Mouse (Mus musculus): ENCODE measurements around the gene Ebf1.

Ebf1 gene

GRCm38 (mm10) chr11:44899965-44900364, 282.8 kb downstream of the Ebf1 start:
- no peak for DNase-seq (ENCODE audit: low spot score)

GRCm38 (mm10) chr11:44900496-44900895, 283.4 kb downstream of the Ebf1 start:
- no peak for DNase-seq (ENCODE audit: low spot score)

GRCm38 (mm10) chr11:44901715-44902114, 284.6 kb downstream of the Ebf1 start:
- no peak for DNase-seq (ENCODE audit: low spot score)

GRCm38 (mm10) chr11:44902165-44902564, 285.0 kb downstream of the Ebf1 start:
- DNase-seq (ENCODE audit: low spot score): no peak

- no peak for DNase-seq (ENCODE audit: low spot score)
These were observed 287.0 kb downstream of the Ebf1 start for GRCm38 (mm10) chr11:44904121-44904520.

- DNase-seq (ENCODE audit: low spot score): no peak
These were observed 289.3 kb downstream of the Ebf1 start for GRCm38 (mm10) chr11:44906456-44906855.

GRCm38 (mm10) chr11:44911765-44912164, 294.6 kb downstream of the Ebf1 start:
- no peak for DNase-seq (ENCODE audit: low spot score)

GRCm38 (mm10) chr11:44913806-44914205, 296.7 kb downstream of the Ebf1 start:
- DNase-seq (ENCODE audit: low spot score): no peak

- DNase-seq (ENCODE audit: low spot score): no peak
These were observed 299.9 kb downstream of the Ebf1 start for GRCm38 (mm10) chr11:44917059-44917458.

GRCm38 (mm10) chr11:44923138-44923537, 306.0 kb downstream of the Ebf1 start:
- DNase-seq (ENCODE audit: low spot score): no peak

GRCm38 (mm10) chr11:44923868-44924508, 306.9 kb downstream of the Ebf1 start:
- DNase-seq (ENCODE audit: low spot score): no peak

- no peak for DNase-seq (ENCODE audit: low spot score)
These were observed 307.8 kb downstream of the Ebf1 start for GRCm38 (mm10) chr11:44924896-44925295.

- no peak for DNase-seq (ENCODE audit: low spot score)
These were observed 308.8 kb downstream of the Ebf1 start for GRCm38 (mm10) chr11:44925806-44926525.

GRCm38 (mm10) chr11:44928403-44928802, 311.3 kb downstream of the Ebf1 start:
- no peak for DNase-seq (ENCODE audit: low spot score)

GRCm38 (mm10) chr11:44932942-44933483, 315.9 kb downstream of the Ebf1 start:
- no peak for DNase-seq (ENCODE audit: low spot score)

- no peak for DNase-seq (ENCODE audit: low spot score)
These were observed 326.7 kb downstream of the Ebf1 start for GRCm38 (mm10) chr11:44943781-44944180.

- no peak for DNase-seq (ENCODE audit: low spot score)
These were observed 327.3 kb downstream of the Ebf1 start for GRCm38 (mm10) chr11:44944401-44944800.

GRCm38 (mm10) chr11:44946618-44947017, 329.5 kb downstream of the Ebf1 start:
- no peak for DNase-seq (ENCODE audit: low spot score)

GRCm38 (mm10) chr11:44948541-44948940, 331.4 kb downstream of the Ebf1 start:
- DNase-seq (ENCODE audit: low spot score): no peak

GRCm38 (mm10) chr11:44949140-44949539, 332.0 kb downstream of the Ebf1 start:
- DNase-seq (ENCODE audit: low spot score): no peak

- no peak for DNase-seq (ENCODE audit: low spot score)
These were observed 333.2 kb downstream of the Ebf1 start for GRCm38 (mm10) chr11:44950319-44950718.

GRCm38 (mm10) chr11:44951506-44951905, 334.4 kb downstream of the Ebf1 start:
- DNase-seq (ENCODE audit: low spot score): no peak

GRCm38 (mm10) chr11:44953337-44953736, 336.2 kb downstream of the Ebf1 start:
- DNase-seq (ENCODE audit: low spot score): no peak

Measured in ovary, adult 18-20 months (tissue).